Mouse (Mus musculus): Measurements from ENCODE around the gene Ddi1.
"Not testable (repeated sequence)": the region's sequence is repeated elsewhere in the genome, so short reads cannot be mapped to it uniquely, and the experiment has no call there.

Ddi1 gene

GRCm38 (mm10) chr9:6269796-6270280 is at the start of gene Ddi1:
Gene Ddi1, minus strand, starts transcription at chr9:6269846.
- DNase-seq (ENCODE audit: low spot score), result no peak

- no peak for DNase-seq (ENCODE audit: low spot score)
Measured at GRCm38 (mm10) chr9:6317114-6317513, 47.5 kb upstream of the Ddi1 start.

GRCm38 (mm10) chr9:6305847-6306246 is 36.2 kb upstream of the Ddi1 start:
- no peak for DNase-seq (ENCODE audit: low spot score)

GRCm38 (mm10) chr9:6304590-6304989 is 34.9 kb upstream of the Ddi1 start:
- no peak for DNase-seq (ENCODE audit: low spot score)

- DNase-seq (ENCODE audit: low spot score), result no peak
Measured at GRCm38 (mm10) chr9:6302050-6302449, 32.4 kb upstream of the Ddi1 start.

- DNase-seq (ENCODE audit: low spot score), result no peak
Measured at GRCm38 (mm10) chr9:6298547-6298946, 28.9 kb upstream of the Ddi1 start.

- DNase-seq (ENCODE audit: low spot score), result no peak
Measured at GRCm38 (mm10) chr9:6289211-6289696, 19.6 kb upstream of the Ddi1 start.

- no peak for DNase-seq (ENCODE audit: low spot score)
Measured at GRCm38 (mm10) chr9:6286770-6287169, 17.1 kb upstream of the Ddi1 start.

- DNase-seq (ENCODE audit: low spot score), result no peak
Measured at GRCm38 (mm10) chr9:6277526-6277925, 7.9 kb upstream of the Ddi1 start.

- no peak for DNase-seq (ENCODE audit: low spot score)
Measured at GRCm38 (mm10) chr9:6276395-6276794, 6.7 kb upstream of the Ddi1 start.

- DNase-seq (ENCODE audit: low spot score), result no peak
Measured at GRCm38 (mm10) chr9:6264820-6265219, 4.8 kb downstream of the Ddi1 start.

- no peak for DNase-seq (ENCODE audit: low spot score)
Measured at GRCm38 (mm10) chr9:6257072-6257471, 12.6 kb downstream of the Ddi1 start.

GRCm38 (mm10) chr9:6251990-6252389 is 17.7 kb downstream of the Ddi1 start:
- no peak for DNase-seq (ENCODE audit: low spot score)

- no peak for DNase-seq (ENCODE audit: low spot score)
Measured at GRCm38 (mm10) chr9:6250320-6250719, 19.3 kb downstream of the Ddi1 start.

GRCm38 (mm10) chr9:6235982-6236381 is 33.7 kb downstream of the Ddi1 start:
- not testable (repeated sequence) for DNase-seq (ENCODE audit: low spot score)

GRCm38 (mm10) chr9:6217505-6217904 is 52.1 kb downstream of the Ddi1 start:
- DNase-seq (ENCODE audit: low spot score), result no peak

- DNase-seq (ENCODE audit: low spot score), result no peak
Measured at GRCm38 (mm10) chr9:6212862-6213261, 56.8 kb downstream of the Ddi1 start.
